Mouse (Mus musculus): Measurements from ENCODE around the gene Id1.
A peak's percentile ranks its signal among the peaks of the same experiment; 100 is the strongest.

Gene Id1

GRCm38 (mm10) chr2:152756474-152757393, 20.7 kb downstream of the Id1 start:
- no peak for DNase-seq (ENCODE audit: low spot score)

- no peak for DNase-seq (ENCODE audit: low spot score)
Measured at GRCm38 (mm10) chr2:152757478-152757877, 21.4 kb downstream of the Id1 start.

GRCm38 (mm10) chr2:152758351-152758750, 22.3 kb downstream of the Id1 start:
- DNase-seq (ENCODE audit: low spot score): no peak

GRCm38 (mm10) chr2:152763310-152763709, 27.3 kb downstream of the Id1 start:
- DNase-seq (ENCODE audit: low spot score): no peak

GRCm38 (mm10) chr2:152764172-152765044, 28.4 kb downstream of the Id1 start:
- no peak for DNase-seq (ENCODE audit: low spot score)

- no peak for DNase-seq (ENCODE audit: low spot score)
Measured at GRCm38 (mm10) chr2:152765045-152765674, 29.1 kb downstream of the Id1 start.

- peak; percentile 98 for DNase-seq (ENCODE audit: low spot score)
Measured at GRCm38 (mm10) chr2:152766387-152767123, 30.5 kb downstream of the Id1 start.

- no peak for DNase-seq (ENCODE audit: low spot score)
Measured at GRCm38 (mm10) chr2:152767618-152768271, 31.7 kb downstream of the Id1 start.

- DNase-seq (ENCODE audit: low spot score): no peak
Measured at GRCm38 (mm10) chr2:152769677-152770076, 33.6 kb downstream of the Id1 start.

GRCm38 (mm10) chr2:152771571-152771970, 35.5 kb downstream of the Id1 start:
- no peak for DNase-seq (ENCODE audit: low spot score)

- DNase-seq (ENCODE audit: low spot score): no peak
Measured at GRCm38 (mm10) chr2:152772231-152772630, 36.2 kb downstream of the Id1 start.

- DNase-seq (ENCODE audit: low spot score): no peak
Measured at GRCm38 (mm10) chr2:152775357-152775756, 39.3 kb downstream of the Id1 start.

- DNase-seq (ENCODE audit: low spot score): no peak
Measured at GRCm38 (mm10) chr2:152776019-152776418, 40.0 kb downstream of the Id1 start.

GRCm38 (mm10) chr2:152776435-152776834, 40.4 kb downstream of the Id1 start:
- DNase-seq (ENCODE audit: low spot score): no peak

- no peak for DNase-seq (ENCODE audit: low spot score)
Measured at GRCm38 (mm10) chr2:152777081-152777480, 41.0 kb downstream of the Id1 start.

GRCm38 (mm10) chr2:152780466-152780865, 44.4 kb downstream of the Id1 start:
- DNase-seq (ENCODE audit: low spot score): no peak

GRCm38 (mm10) chr2:152781031-152781711, 45.1 kb downstream of the Id1 start:
- peak; percentile 50 for DNase-seq (ENCODE audit: low spot score)

GRCm38 (mm10) chr2:152782656-152783055, 46.6 kb downstream of the Id1 start:
- no peak for DNase-seq (ENCODE audit: low spot score)

- no peak for DNase-seq (ENCODE audit: low spot score)
Measured at GRCm38 (mm10) chr2:152783241-152783640, 47.2 kb downstream of the Id1 start.

- no peak for DNase-seq (ENCODE audit: low spot score)
Measured at GRCm38 (mm10) chr2:152784640-152785039, 48.6 kb downstream of the Id1 start.

Measured in testis, postnatal 10 days (tissue).